Mouse (Mus musculus) limb, embryonic 13.5 days (tissue): Measurements from ENCODE around the gene Adap1. TPM values are rescaled to one million over a fixed set of nuclear protein-coding genes. Genes with fewer than 3 reads are reported as not detected.

Experiments used
- ATAC-seq: fragments of 200-750 bp; cut with Nextera tagmentation; 2 replicates; pipeline ENCODE4 v1.8.0; 2017; ENCODE audit warnings: low read depth, moderate number of reproducible peaks, moderate TSS enrichment; ENCODE audit not compliant: low FRiP score
- H3K27ac ChIP-seq: fragments of 300-500 bp; sonication (generic); 2 replicates; pipeline ENCODE4 v1.5.1; 2015; ENCODE audit warnings: inconsistent platforms, mild to moderate bottlenecking, moderate library complexity
- H3K27me3 ChIP-seq: fragments of 300-500 bp; sonication (generic); 2 replicates; pipeline ENCODE4 v1.6.1; 2015; ENCODE audit warnings: mild to moderate bottlenecking, inconsistent platforms
- H3K36me3 ChIP-seq: fragments of 300-500 bp; sonication (generic); 2 replicates; pipeline ENCODE4 v1.6.1; 2015; ENCODE audit warnings: inconsistent platforms, mild to moderate bottlenecking, moderate library complexity
- H3K4me1 ChIP-seq: fragments of 300-500 bp; sonication (generic); 2 replicates; pipeline ENCODE4 v1.6.1; 2015; ENCODE audit warnings: inconsistent platforms
- H3K4me2 ChIP-seq: fragments of 300-500 bp; sonication (generic); replicated peaks from 2 replicates; pipeline ENCODE4 v1.6.1; 2015; ENCODE audit warnings: inconsistent platforms, mild to moderate bottlenecking, moderate library complexity
- H3K4me3 ChIP-seq: fragments of 300-500 bp; sonication (generic); 2 replicates; pipeline ENCODE4 v1.5.1; 2015; ENCODE audit warnings: moderate library complexity, mild to moderate bottlenecking, inconsistent platforms
- H3K9ac ChIP-seq: fragments of 300-500 bp; sonication (generic); 2 replicates; pipeline ENCODE4 v1.6.1; 2015; ENCODE audit warnings: mild to moderate bottlenecking, inconsistent platforms
- H3K9me3 ChIP-seq: fragments of 300-500 bp; sonication (generic); 2 replicates; pipeline ENCODE4 v1.6.1; 2016; ENCODE audit warnings: inconsistent platforms
- WGBS: fragments of 180-500 bp; shearing (Covaris S2); methylation state at CpG from one replicate; pipeline ENCODE4 v1.1.7; 2015; 5-methylcytosine and 5-hydroxymethylcytosine counted together
- polyA plus RNA-seq: library from polyadenylated mRNA; unstranded; fragments of >200 nt; fragmentation: Nextera tagmentation; extraction: Ambion mirVana; gene quantifications from 2 replicates; pipeline ENCODE4 v1.2.1, GENCODE M21; 2015

Adap1 gene
- polyA plus RNA-seq, 1 experiment from 2014 or later, result 0.94 TPM

DNA sequence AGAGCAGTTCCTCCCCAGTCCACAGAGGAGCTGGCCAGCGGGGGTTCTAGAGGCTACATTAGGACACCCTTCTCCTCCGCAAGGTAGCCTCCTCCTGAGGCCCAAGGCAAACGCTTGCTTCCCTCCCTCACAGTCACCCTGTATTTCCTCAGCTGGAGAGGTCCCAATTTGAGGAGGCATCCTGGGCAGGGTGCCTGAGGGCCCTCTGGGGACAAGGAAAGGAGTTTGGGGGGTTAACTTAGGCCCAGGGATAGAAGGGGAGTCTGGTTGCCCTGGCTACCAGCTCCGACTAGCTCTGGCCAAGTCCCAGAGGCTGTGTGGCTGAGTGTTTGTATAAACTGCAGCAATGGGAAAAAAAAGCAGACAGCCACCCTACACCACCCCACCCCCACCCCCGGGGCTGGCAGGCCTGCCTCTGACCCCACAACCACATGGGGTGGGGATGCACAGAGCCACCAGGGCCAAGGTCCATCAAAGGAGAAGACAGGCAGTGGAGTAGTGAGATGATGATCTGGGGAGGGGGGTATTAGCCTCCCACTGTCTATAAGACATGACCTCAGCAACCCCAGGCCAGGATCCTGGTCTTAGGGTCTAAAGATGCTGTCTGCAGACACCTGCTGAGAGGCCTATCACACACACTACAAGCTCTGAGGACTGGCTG is 39.6 kb upstream of the Adap1 start:
- peak overlapping the region; percentile 58; the same call in 1 of the 2 replicates for H3K27ac ChIP-seq
- no peak overlapping the region for H3K4me3 ChIP-seq
- 31% methylated on average over 5 of the region's 5 CpGs for WGBS
- no peaks in the 10 kb centered on the region for H3K27me3 ChIP-seq
- no peaks in the 10 kb centered on the region for H3K9me3 ChIP-seq
- 0 out of 2 replicates have a peak, but pooled peaks cover 4% of the 10 kb centered on the region for H3K36me3 ChIP-seq
- H3K4me2 ChIP-seq, result peak overlapping the region; percentile 31; the same call in 1 of the 2 replicates
- ATAC-seq, result no peak
- peak overlapping the region; percentile 14; the same call in 1 of the 2 replicates for H3K9ac ChIP-seq
- H3K4me1 ChIP-seq, result peaks cover 18% of the 10 kb centered on the region

DNA sequence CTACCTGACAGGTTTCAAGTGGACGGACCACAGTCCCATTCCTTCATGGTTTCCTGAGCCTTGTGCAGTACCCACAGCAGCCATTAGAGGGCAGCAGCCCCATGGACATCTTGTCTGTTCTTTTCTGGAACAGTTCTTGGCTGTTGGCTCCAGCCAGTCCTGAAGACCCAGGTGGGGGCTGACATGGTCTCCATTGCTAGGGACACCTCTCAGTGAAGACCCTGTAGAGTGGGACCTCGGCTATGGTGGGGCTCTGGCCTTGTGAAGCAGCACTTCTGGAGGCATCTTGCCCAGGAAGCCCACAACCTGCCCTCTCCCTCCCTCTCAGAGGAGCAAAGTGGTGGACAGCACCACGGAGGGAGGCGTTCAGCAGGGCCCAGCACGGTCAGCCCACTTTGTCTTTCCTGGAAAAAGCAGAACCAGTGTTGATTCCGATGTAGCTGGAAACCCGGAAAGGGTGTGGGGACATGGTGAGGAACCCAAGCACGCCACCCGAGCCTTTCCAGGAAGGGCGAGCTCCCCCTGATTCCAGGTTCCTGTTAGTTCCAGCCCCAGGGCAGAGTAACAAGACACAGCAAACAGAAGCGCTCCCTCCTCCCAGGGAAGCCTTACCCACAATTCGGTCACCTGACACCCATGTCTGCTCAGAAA is 39.0 kb upstream of the Adap1 start:
- peak overlapping the region; percentile 31; the same call in 1 of the 2 replicates for H3K4me2 ChIP-seq
- peak overlapping the region; percentile 58; the same call in 1 of the 2 replicates for H3K27ac ChIP-seq
- WGBS, result 23% methylated on average over 12 of the region's 12 CpGs

DNA sequence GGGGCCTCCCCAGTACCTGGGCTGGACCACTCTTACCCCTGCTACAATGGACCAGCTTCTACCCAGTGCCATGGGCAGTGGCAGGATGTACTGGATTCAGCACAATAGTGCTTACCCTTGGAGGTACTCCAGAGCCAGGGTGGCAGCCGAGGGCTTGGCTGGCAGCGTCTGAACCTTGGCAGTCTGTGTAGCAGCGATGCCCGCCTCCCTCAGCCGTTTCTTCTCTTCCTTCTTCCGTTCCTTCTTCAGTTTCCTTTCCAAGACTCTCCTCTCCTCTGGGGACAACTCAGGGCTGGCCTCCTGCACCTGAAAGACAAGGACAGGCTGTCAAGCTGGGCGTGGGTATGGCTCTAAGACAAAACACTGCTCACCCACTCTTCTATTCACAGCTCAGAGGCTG is 38.4 kb upstream of the Adap1 start:
- peaks cover 15% of the 10 kb centered on the region for H3K4me1 ChIP-seq
- no peak overlapping the region for H3K9ac ChIP-seq
- no peaks in the 10 kb centered on the region for H3K9me3 ChIP-seq
- no peak overlapping the region for H3K27ac ChIP-seq
- H3K27me3 ChIP-seq, result no peaks in the 10 kb centered on the region
- 69% methylated on average over 7 of the region's 7 CpGs for WGBS
- no peak overlapping the region for H3K4me3 ChIP-seq
- H3K4me2 ChIP-seq, result no peak overlapping the region
- ATAC-seq, result no peak
- 0 out of 2 replicates have a peak, but pooled peaks cover 4% of the 10 kb centered on the region for H3K36me3 ChIP-seq

More for the DNA sequence above, 39.0 kb upstream of the Adap1 start:
- Histone ChIP-seq H3K9ac (peak overlapping the region; percentile 14; the same call in 1 of the 2 replicates), H3K4me3 (no peak overlapping the region), H3K4me1 (peaks cover 15% of the 10 kb centered on the region), H3K9me3 (no peaks in the 10 kb centered on the region), H3K27me3 (no peaks in the 10 kb centered on the region), H3K36me3 (0 out of 2 replicates have a peak, but pooled peaks cover 4% of the 10 kb centered on the region)
- peak; percentile 54; the same call in 1 of the 2 replicates for ATAC-seq

DNA sequence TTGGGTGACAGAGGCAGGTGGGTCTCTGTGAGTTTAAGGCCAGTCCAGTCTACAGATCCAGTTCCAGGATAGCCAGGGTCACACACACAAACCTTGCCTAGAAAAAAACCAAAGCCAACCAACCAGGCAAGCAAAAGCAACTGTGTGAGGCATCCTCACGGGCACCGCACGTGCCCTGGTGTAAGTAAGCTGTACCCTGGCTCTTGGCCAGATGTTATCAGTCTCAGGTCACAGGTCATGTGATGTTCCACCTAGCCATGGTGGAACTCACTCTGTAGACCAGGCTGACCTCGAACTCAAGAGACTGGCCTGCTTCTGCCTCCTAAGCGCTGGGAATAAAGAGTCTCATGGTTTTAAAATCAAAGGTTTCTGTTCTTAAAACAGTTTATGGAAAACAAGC is 33.8 kb upstream of the Adap1 start:
- 93% methylated on average over 5 of the region's 5 CpGs for whole genome bisulfite sequencing
- ATAC-seq, result no peak
- no peak overlapping the region for H3K27ac ChIP-seq
- peaks cover 13% of the 10 kb centered on the region for H3K4me1 ChIP-seq
- H3K9ac ChIP-seq, result no peak overlapping the region; the same call in 1 of the 2 replicates
- H3K9me3 ChIP-seq, result no peaks in the 10 kb centered on the region
- H3K4me2 ChIP-seq, result no peak overlapping the region
- no peak overlapping the region for H3K4me3 ChIP-seq
- 0 out of 2 replicates have a peak, but pooled peaks cover 4% of the 10 kb centered on the region for H3K36me3 ChIP-seq
- no peaks in the 10 kb centered on the region for H3K27me3 ChIP-seq

DNA sequence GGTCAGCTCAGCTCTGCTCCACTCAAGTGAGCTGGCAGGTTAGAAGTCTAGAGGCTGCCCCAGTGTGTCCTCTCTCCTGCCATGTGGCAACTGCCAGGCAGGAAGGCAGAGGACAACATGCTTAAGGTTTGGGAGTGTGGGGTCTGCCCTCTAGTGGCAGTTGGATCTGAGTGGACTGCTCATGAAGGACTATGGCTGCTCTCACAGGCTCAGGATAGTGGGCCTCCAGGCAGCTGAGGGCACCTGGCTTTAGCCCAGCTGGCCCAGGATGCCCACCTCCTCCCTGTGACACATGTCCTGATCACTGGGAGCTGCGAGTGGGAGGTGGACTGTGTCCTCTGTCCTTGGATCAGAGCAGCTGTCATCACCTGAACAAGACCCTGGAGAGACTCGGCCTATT is 33.2 kb upstream of the Adap1 start:
- WGBS, result 82% methylated on average over 2 of the region's 2 CpGs
- Histone ChIP-seq H3K4me1 (peaks cover 13% of the 10 kb centered on the region), H3K27me3 (no peaks in the 10 kb centered on the region), H3K9me3 (no peaks in the 10 kb centered on the region), H3K4me2 (no peak overlapping the region), H3K9ac (no peak overlapping the region), H3K36me3 (0 out of 2 replicates have a peak, but pooled peaks cover 4% of the 10 kb centered on the region), H3K27ac (no peak overlapping the region), H3K4me3 (no peak overlapping the region)
- ATAC-seq, result 0 out of 2 replicates have a peak, but pooled peaks have one; percentile 25

DNA sequence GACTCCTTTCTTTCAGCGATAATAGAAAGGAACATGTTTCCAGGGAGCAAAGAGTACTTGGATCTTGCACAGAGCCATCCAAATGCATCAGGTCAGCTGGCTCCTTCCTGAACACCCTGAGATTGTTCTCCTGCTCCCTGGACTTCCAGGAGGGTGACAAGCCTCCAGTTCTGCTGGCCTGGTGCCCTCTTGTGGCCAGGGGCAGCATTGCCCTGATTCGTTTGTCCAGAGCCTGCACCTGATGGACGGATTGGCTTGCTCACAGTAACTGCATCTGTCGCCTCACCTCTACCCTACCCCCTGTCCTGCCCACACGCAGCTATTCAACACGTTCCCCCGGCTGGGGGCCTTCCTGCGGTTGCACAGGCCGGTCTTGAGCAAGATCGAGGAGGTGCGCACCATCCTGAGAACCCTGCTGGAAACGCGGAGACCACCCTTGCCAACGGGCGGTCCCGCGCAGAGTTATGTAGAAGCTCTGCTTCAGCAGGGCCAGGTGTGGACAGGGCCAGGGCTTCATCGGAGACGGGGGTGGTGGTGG is 29.9 kb upstream of the Adap1 start:
- Histone ChIP-seq H3K27ac (no peak overlapping the region), H3K4me3 (no peak overlapping the region), H3K4me1 (peaks cover 29% of the 10 kb centered on the region), H3K4me2 (no peak overlapping the region), H3K9ac (no peak overlapping the region), H3K9me3 (no peaks in the 10 kb centered on the region), H3K27me3 (peaks cover 5% of the 10 kb centered on the region; the same call in 1 of the 2 replicates), H3K36me3 (no peaks in the 10 kb centered on the region)
- 32% methylated on average over 19 of the region's 19 CpGs for WGBS
- no peak for ATAC-seq

DNA sequence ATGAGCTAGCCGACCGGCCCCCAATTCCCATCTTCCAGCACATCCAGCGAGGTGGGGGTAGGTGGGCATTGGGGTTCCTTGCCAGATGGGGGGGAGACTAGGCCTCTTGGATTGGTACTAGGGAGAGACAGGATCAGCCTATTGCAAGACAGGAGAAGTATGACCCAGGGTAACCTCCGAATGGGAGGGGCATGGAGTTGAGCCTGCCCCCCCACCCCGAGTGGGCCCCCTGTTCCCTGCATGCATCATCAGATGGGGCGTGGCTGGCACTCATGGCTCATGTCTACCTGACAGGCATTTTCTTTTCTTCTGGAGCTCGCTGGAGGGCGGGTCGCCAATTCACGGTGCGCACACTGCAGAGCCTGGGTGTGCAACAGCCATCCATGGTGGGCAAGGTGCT is 28.5 kb upstream of the Adap1 start:
- WGBS, result 81% methylated on average over 11 of the region's 11 CpGs
- peaks cover 29% of the 10 kb centered on the region for H3K4me1 ChIP-seq
- H3K9ac ChIP-seq, result no peak overlapping the region
- ATAC-seq, result no peak
- H3K4me3 ChIP-seq, result no peak overlapping the region
- H3K9me3 ChIP-seq, result no peaks in the 10 kb centered on the region
- H3K36me3 ChIP-seq, result no peaks in the 10 kb centered on the region
- H3K27ac ChIP-seq, result no peak overlapping the region
- peaks cover 5% of the 10 kb centered on the region; the same call in 1 of the 2 replicates for H3K27me3 ChIP-seq
- H3K4me2 ChIP-seq, result no peak overlapping the region

DNA sequence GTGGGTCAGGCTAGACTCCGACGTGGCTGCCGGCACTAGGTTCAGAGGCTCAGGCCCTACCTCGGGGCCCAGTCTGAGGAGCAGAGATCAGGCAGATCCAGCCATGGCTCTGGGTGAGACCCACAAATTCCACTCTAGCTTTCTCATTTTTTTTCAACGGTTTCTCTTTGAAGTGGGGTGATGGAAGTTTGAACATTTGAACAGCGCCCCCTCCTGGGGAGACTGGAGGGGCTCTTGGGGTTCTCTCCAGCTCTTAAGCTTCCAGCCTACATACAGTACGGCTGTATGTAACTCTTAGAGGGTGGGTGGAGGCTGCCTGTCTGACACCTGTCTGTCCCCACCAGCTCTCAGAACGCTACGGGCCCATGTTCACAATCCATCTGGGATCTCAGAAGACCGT is 28.1 kb upstream of the Adap1 start:
- H3K4me2 ChIP-seq, result no peak overlapping the region
- no peak overlapping the region for H3K9ac ChIP-seq
- peaks cover 29% of the 10 kb centered on the region for H3K4me1 ChIP-seq
- peaks cover 5% of the 10 kb centered on the region; the same call in 1 of the 2 replicates for H3K27me3 ChIP-seq
- no peak overlapping the region for H3K27ac ChIP-seq
- H3K9me3 ChIP-seq, result no peaks in the 10 kb centered on the region
- ATAC-seq, result no peak
- no peak overlapping the region for H3K4me3 ChIP-seq
- WGBS, result 56% methylated on average over 10 of the region's 10 CpGs
- H3K36me3 ChIP-seq, result no peaks in the 10 kb centered on the region

DNA sequence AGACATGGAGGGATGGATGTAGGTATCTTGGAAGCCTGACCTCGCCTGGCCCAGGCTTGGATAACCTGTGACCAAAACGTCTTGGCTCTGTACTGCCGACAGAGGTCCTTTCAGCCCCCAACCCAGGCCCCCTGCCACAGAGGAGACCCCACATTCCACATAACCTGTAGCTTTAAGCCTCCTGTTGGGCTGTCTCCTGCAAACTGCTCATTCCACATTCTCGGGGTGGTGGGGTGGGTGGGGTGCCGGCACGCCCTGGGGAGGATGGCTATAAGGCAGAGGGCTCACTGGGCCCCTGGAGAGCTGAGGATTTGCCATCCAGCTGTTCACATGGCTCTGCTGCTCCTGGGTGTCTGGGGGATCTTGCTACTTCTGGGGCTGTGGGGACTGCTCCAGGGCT is 26.9 kb upstream of the Adap1 start, which contains the start of gene Cyp2w1:
Gene Cyp2w1 (plus strand): TSS at position 301 of the 400 bp plus-strand sequence.
- no peaks in the 10 kb centered on the region for H3K9me3 ChIP-seq
- H3K27ac ChIP-seq, result peak within 1 kb of the TSS; percentile 52; the same call in 1 of the 2 replicates
- H3K9ac ChIP-seq, result peak within 1 kb of the TSS; percentile 43
- peak within 1 kb of the TSS; percentile 5; the same call in 1 of the 2 replicates for H3K4me3 ChIP-seq
- no peak for ATAC-seq
- 55% methylated on average over 6 of the region's 6 CpGs for WGBS
- H3K4me1 ChIP-seq, result peaks cover 29% of the 10 kb centered on the region
- H3K36me3 ChIP-seq, result no peaks in the 10 kb centered on the region
- H3K27me3 ChIP-seq, result peaks cover 8% of the 10 kb centered on the region; the same call in 1 of the 2 replicates
- peak within 1 kb of the TSS; percentile 36 for H3K4me2 ChIP-seq

DNA sequence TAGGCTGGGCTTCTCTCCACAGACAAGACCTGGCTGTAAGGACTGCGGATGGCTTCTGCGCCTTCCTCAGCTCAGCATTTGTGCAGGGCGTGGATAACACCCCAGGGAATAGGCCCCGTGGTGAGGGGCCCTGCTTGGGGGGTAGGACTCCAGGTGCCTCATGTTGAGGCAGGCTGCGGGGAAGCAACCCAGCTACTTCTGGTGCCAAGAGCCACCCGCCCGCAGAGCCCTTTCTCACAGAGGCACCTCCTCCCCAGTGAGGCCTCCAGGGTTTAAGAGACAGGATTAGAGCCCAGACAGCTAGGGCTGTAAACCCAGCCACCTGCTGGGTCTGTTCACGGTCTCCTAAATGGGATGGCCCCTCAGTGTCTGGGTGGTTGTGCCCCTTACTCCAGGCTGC is 26.2 kb upstream of the Adap1 start:
- peak; percentile 26 for ATAC-seq
- Histone ChIP-seq H3K27ac (peak overlapping the region; percentile 52; the same call in 1 of the 2 replicates), H3K9ac (peak overlapping the region; percentile 43), H3K4me1 (peaks cover 24% of the 10 kb centered on the region), H3K9me3 (no peaks in the 10 kb centered on the region), H3K4me2 (peak overlapping the region; percentile 36), H3K36me3 (no peaks in the 10 kb centered on the region), H3K27me3 (peaks cover 8% of the 10 kb centered on the region; the same call in 1 of the 2 replicates), H3K4me3 (no peak overlapping the region)
- WGBS, result 9% methylated on average over 8 of the region's 8 CpGs

DNA sequence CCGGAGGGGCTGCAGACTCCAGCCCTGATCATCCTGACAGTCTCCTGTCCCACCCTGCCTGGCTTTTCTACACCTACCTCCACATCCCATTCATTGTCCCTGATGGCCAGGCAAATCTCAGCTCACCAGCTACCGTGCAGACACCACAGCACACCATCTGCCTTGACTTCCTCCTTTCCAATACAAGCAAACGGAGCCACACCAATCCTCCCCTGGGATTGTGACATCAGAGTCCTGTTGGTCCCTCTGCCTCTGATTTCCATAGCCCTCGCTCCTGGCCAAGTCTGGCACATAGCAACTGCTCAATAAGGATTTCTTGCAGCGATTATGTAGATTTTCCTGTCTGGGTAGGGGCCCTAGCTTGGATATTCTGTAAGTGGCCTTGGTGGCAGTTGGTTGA is 25.7 kb upstream of the Adap1 start, which contains the start of gene Cox19:
Gene Cox19 (minus strand): TSS at position 285 of the 400 bp plus-strand sequence.
- Histone ChIP-seq H3K4me3 (no peak within 1 kb of the TSS), H3K4me1 (peaks cover 22% of the 10 kb centered on the region), H3K36me3 (no peaks in the 10 kb centered on the region), H3K4me2 (peak within 1 kb of the TSS; percentile 36), H3K9me3 (no peaks in the 10 kb centered on the region), H3K27me3 (peaks cover 8% of the 10 kb centered on the region; the same call in 1 of the 2 replicates), H3K27ac (peak within 1 kb of the TSS; percentile 52; the same call in 1 of the 2 replicates), H3K9ac (peak within 1 kb of the TSS; percentile 43)
- ATAC-seq, result no peak
- 45% methylated on average over 5 of the region's 5 CpGs for WGBS

DNA sequence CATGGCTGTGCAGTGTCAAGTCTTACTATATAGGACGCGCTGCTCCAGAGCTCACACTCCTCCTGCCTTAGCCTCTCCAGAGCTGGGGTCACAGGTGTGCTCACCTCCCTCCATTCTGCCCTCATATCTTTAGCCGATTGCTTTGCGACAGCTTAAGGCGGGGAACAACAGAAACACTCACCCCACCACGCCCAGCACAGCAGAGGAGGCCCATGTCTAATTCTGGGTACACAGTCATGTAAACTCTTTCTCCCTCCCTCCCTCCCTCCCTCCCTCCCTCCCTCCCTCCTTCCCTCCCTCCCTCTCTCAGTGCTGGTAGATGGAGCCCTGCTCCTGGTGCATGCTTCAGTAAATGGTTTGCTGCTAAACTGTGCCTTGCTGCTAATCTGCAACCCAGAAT is 24.3 kb upstream of the Adap1 start:
- peaks cover 24% of the 10 kb centered on the region for H3K4me1 ChIP-seq
- WGBS, result 72% methylated on average over 6 of the region's 6 CpGs
- H3K27ac ChIP-seq, result no peak overlapping the region
- H3K36me3 ChIP-seq, result no peaks in the 10 kb centered on the region
- peaks cover 8% of the 10 kb centered on the region; the same call in 1 of the 2 replicates for H3K27me3 ChIP-seq
- no peak overlapping the region for H3K4me3 ChIP-seq
- no peak overlapping the region for H3K9ac ChIP-seq
- no peak overlapping the region for H3K4me2 ChIP-seq
- no peak for ATAC-seq
- no peaks in the 10 kb centered on the region for H3K9me3 ChIP-seq
